Mouse (Mus musculus) neural tube, embryonic 15.5 days (tissue): ENCODE measurements around the gene Tceal9. TPM values are rescaled to one million over a fixed set of nuclear protein-coding genes. Genes with fewer than 3 reads are reported as not detected.
"Not testable (repeated sequence)": the region's sequence is repeated elsewhere in the genome, so short reads cannot be mapped to it uniquely, and the experiment has no call there.

Experiments used
- ATAC-seq: fragments of 200-750 bp; cut with Nextera tagmentation; 2 replicates; pipeline ENCODE4 v1.8.0; 2017; ENCODE audit warnings: mild to moderate bottlenecking, moderate TSS enrichment, moderate library complexity; ENCODE audit not compliant: low FRiP score
- H3K27ac ChIP-seq: fragments of 300-500 bp; sonication (generic); replicated peaks from 2 replicates; pipeline ENCODE4 v1.5.1; 2015; ENCODE audit warnings: mild to moderate bottlenecking, inconsistent platforms
- H3K27me3 ChIP-seq: fragments of 300-500 bp; sonication (generic); replicated peaks from 2 replicates; pipeline ENCODE4 v1.6.1; 2015; ENCODE audit warnings: inconsistent platforms
- H3K36me3 ChIP-seq: fragments of 300-500 bp; sonication (generic); 2 replicates; pipeline ENCODE4 v1.6.1; 2015; ENCODE audit warnings: inconsistent platforms
- H3K4me1 ChIP-seq: fragments of 300-500 bp; sonication (generic); 2 replicates; pipeline ENCODE4 v1.6.1; 2015; ENCODE audit warnings: inconsistent platforms
- H3K4me2 ChIP-seq: fragments of 300-500 bp; sonication (generic); 2 replicates; pipeline ENCODE4 v1.6.1; 2015; ENCODE audit warnings: inconsistent platforms, mild to moderate bottlenecking, moderate library complexity
- H3K4me3 ChIP-seq: fragments of 300-500 bp; sonication (generic); replicated peaks from 2 replicates; pipeline ENCODE4 v1.5.1; 2015; ENCODE audit warnings: mild to moderate bottlenecking, inconsistent platforms
- H3K9ac ChIP-seq: fragments of 300-500 bp; sonication (generic); replicated peaks from 2 replicates; pipeline ENCODE4 v1.6.1; 2015; ENCODE audit warnings: mild to moderate bottlenecking, inconsistent platforms
- H3K9me3 ChIP-seq: fragments of 300-500 bp; sonication (generic); replicated peaks from 2 replicates; pipeline ENCODE4 v1.6.1; 2016; ENCODE audit warnings: inconsistent platforms
- WGBS: fragments of 180-500 bp; shearing (Covaris S2); methylation state at CpG from one replicate; pipeline ENCODE4 v1.1.7; 2015; ENCODE audit warnings: mixed read lengths; 5-methylcytosine and 5-hydroxymethylcytosine counted together
- polyA plus RNA-seq: library from polyadenylated mRNA; unstranded; fragments of >200 nt; fragmentation: Nextera tagmentation; extraction: Ambion mirVana; gene quantifications from 2 replicates; pipeline ENCODE4 v1.2.1, GENCODE M21; 2015

The Tceal9 gene
- polyA plus RNA-seq, 1 experiment from 2014 or later = 252 TPM

DNA sequence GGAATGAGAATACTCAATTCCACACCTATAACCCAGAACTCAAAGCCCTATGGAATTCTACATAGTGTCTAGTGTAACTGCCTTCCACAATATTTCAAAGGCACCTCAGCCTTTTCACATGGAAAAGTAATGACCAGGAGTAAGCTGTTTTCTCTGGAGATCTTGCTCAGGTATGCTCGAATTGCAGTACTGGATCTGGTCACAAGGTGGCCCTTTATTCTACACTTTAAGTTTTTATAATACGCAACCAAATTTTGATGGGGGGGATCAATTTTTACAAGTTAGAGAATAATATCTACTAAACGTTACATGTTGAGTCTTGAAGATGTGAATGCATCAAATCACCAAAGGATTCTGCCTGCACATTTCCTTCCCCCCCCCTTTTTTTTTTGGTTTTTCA lies 6.8 kb upstream of the Tceal9 start:
- ATAC-seq = no peak
- H3K4me1 ChIP-seq = no peaks in the 10 kb centered on the region
- H3K27ac ChIP-seq = no peak overlapping the region
- H3K4me2 ChIP-seq = no peak overlapping the region
- H3K9me3 ChIP-seq = no peaks in the 10 kb centered on the region
- 48% methylated on average over 3 of the region's 3 CpGs for WGBS
- no peak overlapping the region for H3K4me3 ChIP-seq
- no peaks in the 10 kb centered on the region for H3K27me3 ChIP-seq
- H3K36me3 ChIP-seq = no peaks in the 10 kb centered on the region
- no peak overlapping the region for H3K9ac ChIP-seq

DNA sequence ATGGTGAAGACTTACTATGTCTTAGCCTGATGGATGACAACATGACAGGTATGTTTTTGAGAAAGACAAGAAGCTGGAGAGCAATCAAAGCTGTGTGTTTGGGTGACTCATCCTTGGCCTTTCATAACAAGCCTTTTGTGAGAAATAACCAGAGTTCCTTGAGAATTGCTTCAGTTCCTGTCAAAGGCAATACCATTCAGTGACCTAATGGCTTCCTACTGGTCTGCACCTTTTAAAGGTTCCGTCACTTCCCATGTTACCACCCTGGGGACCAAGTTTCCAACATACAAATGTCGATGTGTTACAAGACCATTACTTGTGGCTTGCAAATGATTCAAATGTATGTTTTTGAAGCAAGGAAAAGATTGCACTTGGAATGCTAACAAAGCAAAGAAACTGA lies 1.7 kb upstream of the Tceal9 start:
- WGBS = 79% methylated on average over 2 of the region's 2 CpGs
- Histone ChIP-seq H3K4me2 (no peak overlapping the region), H3K27me3 (no peaks in the 10 kb centered on the region), H3K4me1 (no peaks in the 10 kb centered on the region; the same call in 1 of the 2 replicates), H3K4me3 (no peak overlapping the region), H3K9ac (no peak overlapping the region), H3K36me3 (no peaks in the 10 kb centered on the region), H3K27ac (no peak overlapping the region), H3K9me3 (no peaks in the 10 kb centered on the region)
- no peak for ATAC-seq

DNA sequence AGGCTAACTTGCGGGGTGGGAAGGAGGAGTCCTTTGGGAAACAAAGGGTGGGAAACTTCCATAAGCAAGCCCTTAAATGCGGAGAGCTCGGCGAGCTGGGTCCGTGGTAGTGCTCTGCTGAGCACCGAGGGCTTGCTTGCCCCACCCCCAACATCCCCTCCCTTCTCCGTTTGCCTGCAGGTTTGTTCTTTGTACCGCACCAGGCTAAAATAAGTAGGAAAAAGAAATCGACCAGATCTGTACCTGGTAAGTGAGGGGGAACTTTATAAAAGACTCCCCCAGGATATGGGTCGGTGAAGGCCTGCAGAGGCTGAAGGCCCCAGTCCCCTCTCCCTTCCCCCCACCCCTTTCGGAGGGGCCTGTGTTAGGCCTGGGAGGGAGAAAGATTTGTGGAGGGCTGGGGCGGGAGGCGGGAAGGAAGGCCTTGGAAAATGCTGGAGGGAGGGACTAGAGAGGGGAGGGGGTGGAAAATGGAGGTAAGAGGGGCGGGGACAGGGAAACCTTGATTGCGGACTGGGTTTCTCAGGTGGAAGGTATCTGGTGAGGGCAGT lies 717 bp downstream of the Tceal9 start:
- peak overlapping the region; percentile 54 for H3K4me3 ChIP-seq

DNA sequence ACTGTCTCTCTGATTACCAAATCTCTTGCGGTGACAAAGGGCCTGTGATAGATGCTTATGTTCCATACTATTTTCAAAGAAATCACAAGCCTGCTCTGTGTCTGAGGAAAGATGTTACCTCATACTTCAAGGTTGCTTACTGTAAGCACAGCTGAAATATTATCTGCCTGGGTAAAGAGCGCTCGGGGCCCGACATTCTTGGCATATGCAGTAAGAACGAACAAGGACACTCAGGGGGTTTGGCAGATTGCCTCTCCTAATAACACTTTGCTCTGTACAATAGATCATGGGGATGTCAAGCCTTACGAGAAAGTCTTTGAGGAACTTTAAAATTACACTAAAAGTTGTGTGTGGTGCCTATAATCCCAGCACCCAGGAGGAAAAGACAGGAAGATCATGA lies 3.9 kb downstream of the Tceal9 start:
- H3K36me3 ChIP-seq = no peaks in the 10 kb centered on the region
- no peak overlapping the region for H3K4me2 ChIP-seq
- no peaks in the 10 kb centered on the region; the same call in 1 of the 2 replicates for H3K4me1 ChIP-seq
- no peak overlapping the region for H3K27ac ChIP-seq
- WGBS = 58% methylated on average over 6 of the region's 6 CpGs
- H3K9ac ChIP-seq = no peak overlapping the region
- ATAC-seq = no peak
- H3K9me3 ChIP-seq = no peaks in the 10 kb centered on the region
- no peak overlapping the region for H3K4me3 ChIP-seq
- no peaks in the 10 kb centered on the region for H3K27me3 ChIP-seq

More for the DNA sequence above, 717 bp downstream of the Tceal9 start:
- Histone ChIP-seq H3K9me3 (no peaks in the 10 kb centered on the region), H3K4me1 (no peaks in the 10 kb centered on the region; the same call in 1 of the 2 replicates), H3K9ac (peak overlapping the region; percentile 66), H3K27me3 (no peaks in the 10 kb centered on the region), H3K27ac (peak overlapping the region; percentile 84), H3K36me3 (no peaks in the 10 kb centered on the region), H3K4me2 (peak overlapping the region; percentile 52)
- WGBS = 24% methylated on average over 13 of the region's 15 CpGs
- peak; percentile 86 for ATAC-seq

DNA sequence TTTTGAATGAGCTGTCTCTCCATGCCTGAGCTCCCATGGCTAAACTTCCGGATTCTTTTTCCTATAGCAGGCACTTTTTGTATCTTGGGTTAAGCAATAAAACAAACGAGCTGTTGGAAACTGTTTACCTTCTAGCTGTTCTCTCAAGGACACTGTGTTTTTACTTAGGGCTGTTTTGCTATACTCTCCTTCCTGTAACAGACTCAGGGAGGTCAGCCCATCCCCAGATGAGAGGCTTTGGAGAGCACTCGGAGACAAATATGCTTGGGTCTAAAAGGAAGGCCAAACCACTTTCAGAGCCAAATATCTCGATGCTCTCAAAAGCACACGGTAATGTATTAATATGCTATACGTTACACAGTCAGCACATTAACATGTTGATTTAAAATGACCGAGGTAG lies 4.8 kb downstream of the Tceal9 start:
- WGBS = 77% methylated on average over 7 of the region's 7 CpGs

DNA sequence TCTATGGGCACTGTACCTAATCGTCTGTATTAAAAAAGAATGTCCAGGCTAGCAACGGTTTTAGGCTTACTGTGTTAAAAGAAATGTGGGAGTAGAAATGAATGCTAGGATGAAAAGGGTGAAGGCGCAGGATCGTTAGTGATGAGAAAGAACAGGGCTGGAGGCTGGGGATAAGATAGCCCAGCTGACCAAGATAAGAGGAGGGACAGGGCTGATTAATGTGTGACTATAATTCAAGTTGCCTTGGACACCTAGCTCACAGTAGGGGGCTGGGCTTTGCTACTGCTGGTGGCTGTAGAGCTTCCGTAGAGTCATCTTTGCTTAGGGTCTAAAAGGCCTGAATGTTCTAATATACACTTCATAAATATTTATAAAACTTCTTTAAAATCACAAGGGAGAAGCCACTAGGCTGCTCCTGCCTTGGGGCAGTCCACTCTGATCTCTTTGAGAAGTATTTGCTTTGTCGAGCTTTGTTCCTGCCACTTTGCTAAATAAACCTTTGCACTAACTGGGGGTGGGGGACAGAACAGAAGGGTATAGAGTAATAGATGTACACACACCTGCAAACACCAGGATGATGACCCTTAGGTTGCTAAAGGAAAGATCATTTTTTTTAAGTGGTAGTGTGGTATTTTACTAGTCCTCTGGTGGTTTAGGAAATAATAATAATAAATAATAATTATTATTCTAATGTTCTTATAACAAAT lies 7.3 kb downstream of the Tceal9 start:
- Histone ChIP-seq H3K9me3 (no peaks in the 10 kb centered on the region), H3K27ac (no peak overlapping the region), H3K4me2 (no peak overlapping the region), H3K4me1 (no peaks in the 10 kb centered on the region), H3K4me3 (no peak overlapping the region), H3K36me3 (no peaks in the 10 kb centered on the region), H3K27me3 (no peaks in the 10 kb centered on the region), H3K9ac (no peak overlapping the region)
- WGBS = 63% methylated on average over 6 of the region's 6 CpGs
- ATAC-seq = no peak

More for the DNA sequence above, 4.8 kb downstream of the Tceal9 start:
- Histone ChIP-seq H3K36me3 (no peaks in the 10 kb centered on the region), H3K27me3 (no peaks in the 10 kb centered on the region), H3K4me1 (no peaks in the 10 kb centered on the region; the same call in 1 of the 2 replicates), H3K9me3 (no peaks in the 10 kb centered on the region), H3K9ac (no peak overlapping the region), H3K27ac (no peak overlapping the region), H3K4me3 (no peak overlapping the region), H3K4me2 (no peak overlapping the region)
- no peak for ATAC-seq

DNA sequence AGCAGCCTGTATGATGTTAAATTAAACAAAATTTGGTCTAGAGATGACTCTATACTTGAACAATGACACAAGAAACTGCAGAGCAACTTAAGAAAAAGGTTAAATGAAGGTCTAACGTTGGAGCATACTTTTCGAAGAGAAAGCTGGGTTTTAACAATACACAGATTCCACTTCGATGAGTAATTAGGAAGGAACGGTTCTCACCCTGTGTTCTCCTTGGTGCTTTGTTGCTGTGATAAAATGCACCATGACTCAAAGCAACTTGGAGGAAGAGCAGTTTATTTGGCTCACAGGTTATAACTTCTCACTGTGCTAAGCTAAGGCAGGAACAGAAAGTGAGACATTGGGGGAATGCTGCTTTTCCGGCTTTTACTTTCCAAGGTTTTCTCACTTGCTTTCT lies 22.8 kb downstream of the Tceal9 start:
- Histone ChIP-seq H3K9me3 (no peaks in the 10 kb centered on the region), H3K4me2 (no peak overlapping the region), H3K4me3 (no peak overlapping the region), H3K4me1 (peaks cover 12% of the 10 kb centered on the region), H3K9ac (no peak overlapping the region), H3K27me3 (no peaks in the 10 kb centered on the region), H3K36me3 (no peaks in the 10 kb centered on the region), H3K27ac (no peak overlapping the region)
- no peak for ATAC-seq
- 64% methylated on average over 5 of the region's 5 CpGs for WGBS

DNA sequence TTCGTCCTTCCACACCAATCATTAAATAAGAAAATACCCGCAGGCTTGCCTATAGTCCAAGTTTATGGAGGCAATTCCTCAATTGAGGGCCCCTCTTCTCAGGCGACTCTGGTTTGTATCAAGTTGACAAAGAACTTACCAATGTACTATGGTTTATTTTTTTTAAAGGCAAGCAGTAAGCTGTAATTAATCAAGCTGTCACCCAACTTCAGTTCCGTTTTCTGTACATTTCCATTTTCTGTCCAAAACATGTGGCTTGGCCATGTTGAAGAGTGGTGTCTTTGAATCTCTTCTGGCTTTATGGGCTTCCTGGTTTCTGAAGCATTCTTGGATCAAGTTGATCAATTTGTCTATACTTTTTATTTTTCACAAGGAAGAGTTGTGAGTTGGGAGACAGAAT lies 23.3 kb downstream of the Tceal9 start:
- H3K9me3 ChIP-seq = no peaks in the 10 kb centered on the region
- H3K9ac ChIP-seq = no peak overlapping the region
- no peaks in the 10 kb centered on the region for H3K27me3 ChIP-seq
- no peak overlapping the region for H3K4me2 ChIP-seq
- WGBS = 61% methylated on average over 4 of the region's 4 CpGs
- H3K27ac ChIP-seq = no peak overlapping the region
- H3K4me3 ChIP-seq = no peak overlapping the region
- peaks cover 12% of the 10 kb centered on the region for H3K4me1 ChIP-seq
- H3K36me3 ChIP-seq = no peaks in the 10 kb centered on the region
- no peak for ATAC-seq

DNA sequence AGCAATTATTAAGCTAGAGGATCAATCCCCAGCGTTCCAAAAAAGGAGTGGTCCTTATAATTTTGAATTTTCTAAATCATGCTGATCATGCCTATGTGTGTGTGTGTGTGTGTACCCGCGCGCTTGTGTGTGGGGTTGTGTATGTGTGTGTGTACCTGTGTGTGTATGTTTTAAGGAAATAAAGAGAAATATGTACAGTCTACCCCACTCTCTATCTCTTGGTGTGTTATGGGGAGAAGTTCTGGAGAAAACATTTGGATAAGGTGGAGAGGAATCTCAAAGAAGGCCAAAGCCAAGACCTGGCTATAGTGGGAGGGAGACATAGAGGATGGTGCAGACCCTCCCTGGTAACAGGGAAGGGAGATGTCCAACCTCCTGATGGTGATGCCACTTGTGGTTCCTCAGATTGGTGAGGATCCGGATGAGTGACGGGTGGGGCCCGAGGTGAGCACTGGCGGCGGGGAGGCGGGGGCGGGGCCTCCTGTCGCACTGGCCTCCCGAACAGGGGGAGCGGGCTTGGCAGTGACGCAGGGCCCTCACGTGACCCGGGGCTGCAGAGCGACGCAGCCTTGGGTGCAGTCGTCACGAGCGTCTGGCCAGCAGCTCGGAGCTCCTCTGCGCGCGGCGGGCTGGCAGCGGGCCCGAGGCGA lies 25.0 kb downstream of the Tceal9 start, which contains the start of gene Bex3:
Gene Bex3 (plus strand): TSS at position 511 of the 650 bp plus-strand sequence.
- peak within 1 kb of the TSS; percentile 42; the same call in 1 of the 2 replicates for H3K9ac ChIP-seq
- 33% methylated on average over 9 of the region's 30 CpGs for WGBS
- not testable (repeated sequence) for H3K27me3 ChIP-seq, H3K9me3 ChIP-seq, H3K36me3 ChIP-seq
- peak within 1 kb of the TSS; percentile 81 for H3K27ac ChIP-seq
- ATAC-seq = peak; percentile 98
- peak within 1 kb of the TSS; percentile 58 for H3K4me2 ChIP-seq
- H3K4me1 ChIP-seq = peaks cover 12% of the 10 kb centered on the region
- peak within 1 kb of the TSS; percentile 45 for H3K4me3 ChIP-seq

DNA sequence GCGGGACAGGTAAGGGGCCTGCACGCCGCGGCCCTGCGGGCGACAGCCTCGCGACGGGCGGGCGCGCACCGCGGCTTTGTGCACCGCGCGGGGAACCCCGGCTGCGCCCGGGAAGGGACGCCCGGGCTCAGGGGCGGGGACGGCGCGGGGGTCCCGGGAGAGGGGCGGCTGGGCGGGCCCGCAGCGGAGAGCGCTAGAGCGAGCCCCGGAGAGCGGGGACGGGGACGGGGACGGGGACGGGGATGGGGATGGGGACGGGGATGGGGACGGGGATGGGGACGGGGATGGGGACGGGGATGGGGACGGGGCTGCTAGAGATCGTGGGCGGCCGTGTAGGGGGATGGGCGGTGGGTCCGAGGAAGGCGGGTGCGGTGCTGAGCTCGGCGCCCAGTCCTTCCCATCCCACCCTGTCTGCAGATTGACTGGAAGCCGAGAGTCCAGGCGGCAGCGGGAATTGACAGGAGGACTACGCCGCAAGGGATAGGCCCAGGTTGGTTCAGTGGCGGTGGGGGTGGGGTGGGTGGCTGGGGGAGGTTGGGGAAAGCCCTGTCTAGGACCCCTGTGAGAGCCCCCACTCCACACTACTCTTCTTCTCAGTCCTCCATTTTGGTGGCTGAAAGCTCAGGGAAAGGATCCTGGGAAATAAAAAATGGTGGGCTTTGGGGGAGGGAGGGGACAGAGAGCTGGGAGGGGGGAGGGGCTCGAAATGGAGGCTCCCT lies 25.7 kb downstream of the Tceal9 start:
- H3K27me3 ChIP-seq, H3K9me3 ChIP-seq, H3K36me3 ChIP-seq: not testable (repeated sequence)
- H3K4me3 ChIP-seq = peak overlapping the region; percentile 45
- peak overlapping the region; percentile 81 for H3K27ac ChIP-seq
- peaks cover 12% of the 10 kb centered on the region for H3K4me1 ChIP-seq
- peak overlapping the region; percentile 58 for H3K4me2 ChIP-seq
- 33% methylated on average over 23 of the region's 60 CpGs for WGBS
- peak; percentile 69 for ATAC-seq
- peak overlapping the region; percentile 42; the same call in 1 of the 2 replicates for H3K9ac ChIP-seq

DNA sequence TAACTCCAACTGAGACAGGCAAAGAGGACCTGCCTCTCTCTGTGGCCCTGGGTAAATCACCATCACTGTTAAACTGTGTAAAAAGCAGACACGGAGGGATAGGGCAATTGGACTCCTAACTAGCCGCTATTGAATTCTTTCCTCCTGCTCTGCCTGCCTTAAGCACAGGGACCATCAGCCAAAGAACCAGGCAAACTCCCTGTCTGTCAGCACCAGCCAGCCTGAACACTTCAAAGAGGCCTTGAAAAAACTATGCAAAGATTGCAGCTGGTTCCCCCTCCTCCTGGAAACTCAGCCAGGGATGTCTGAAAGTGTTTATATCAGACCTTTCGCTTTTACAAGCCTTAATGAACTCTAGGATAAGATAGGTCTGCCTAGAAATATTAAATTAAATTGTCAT lies 29.7 kb downstream of the Tceal9 start:
- 23% methylated on average over 3 of the region's 3 CpGs for WGBS
- Histone ChIP-seq H3K4me1 (peaks cover 12% of the 10 kb centered on the region), H3K27me3 (no peaks in the 10 kb centered on the region), H3K36me3 (no peaks in the 10 kb centered on the region), H3K4me3 (no peak overlapping the region), H3K9me3 (no peaks in the 10 kb centered on the region), H3K9ac (no peak overlapping the region), H3K4me2 (no peak overlapping the region), H3K27ac (no peak overlapping the region)
- no peak for ATAC-seq
